Mouse (Mus musculus): ENCODE data around the gene Cr1l. TPM values are rescaled to one million over a fixed set of nuclear protein-coding genes. Genes with fewer than 3 reads are reported as not detected.

Gene Cr1l
- polyA plus RNA-seq (2014; fragmentation: Illumina TruSeq; extraction: RNeasy Lipid Tissue Mini Kit (QIAGEN cat#74804); ENCODE audit: low replicate concordance): 171 TPM

DNA sequence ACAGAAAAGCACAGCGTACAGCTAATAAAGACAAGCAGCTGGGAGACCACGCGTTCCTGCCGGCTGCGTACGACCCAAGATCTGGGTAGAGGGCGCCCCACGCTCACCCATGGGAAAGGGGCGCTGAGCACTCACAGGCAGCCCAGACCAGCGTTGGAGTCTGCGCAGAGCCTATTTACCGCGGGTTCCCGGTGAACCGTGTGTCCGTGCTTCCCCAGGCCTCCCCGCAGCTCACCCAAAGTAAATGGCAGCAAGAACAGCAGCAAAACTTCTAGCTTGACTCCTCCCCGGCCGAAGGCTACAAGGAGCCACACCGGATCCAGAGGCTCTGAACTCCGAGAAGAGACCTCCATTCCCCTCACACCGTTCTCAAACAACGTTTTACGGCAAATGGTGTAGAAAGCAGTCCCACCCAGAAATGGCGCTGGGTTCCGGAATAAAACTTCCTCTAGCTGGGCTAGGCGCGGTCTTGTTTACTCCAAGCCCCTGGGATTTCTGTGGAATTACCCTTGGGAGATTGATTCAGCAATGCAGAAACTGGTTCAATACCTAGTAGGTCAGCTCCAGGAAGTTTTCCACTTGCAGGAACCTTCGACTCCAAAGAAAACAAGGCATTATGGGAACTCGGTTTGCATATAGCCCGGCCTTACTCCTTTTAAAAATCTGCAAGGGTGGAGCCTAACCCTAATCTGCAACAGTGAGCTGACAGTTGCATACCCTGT lies at the start of gene Cr1l:
Cr1l (minus strand) TSS at position 634 of the 722 bp plus-strand sequence.

DNA sequence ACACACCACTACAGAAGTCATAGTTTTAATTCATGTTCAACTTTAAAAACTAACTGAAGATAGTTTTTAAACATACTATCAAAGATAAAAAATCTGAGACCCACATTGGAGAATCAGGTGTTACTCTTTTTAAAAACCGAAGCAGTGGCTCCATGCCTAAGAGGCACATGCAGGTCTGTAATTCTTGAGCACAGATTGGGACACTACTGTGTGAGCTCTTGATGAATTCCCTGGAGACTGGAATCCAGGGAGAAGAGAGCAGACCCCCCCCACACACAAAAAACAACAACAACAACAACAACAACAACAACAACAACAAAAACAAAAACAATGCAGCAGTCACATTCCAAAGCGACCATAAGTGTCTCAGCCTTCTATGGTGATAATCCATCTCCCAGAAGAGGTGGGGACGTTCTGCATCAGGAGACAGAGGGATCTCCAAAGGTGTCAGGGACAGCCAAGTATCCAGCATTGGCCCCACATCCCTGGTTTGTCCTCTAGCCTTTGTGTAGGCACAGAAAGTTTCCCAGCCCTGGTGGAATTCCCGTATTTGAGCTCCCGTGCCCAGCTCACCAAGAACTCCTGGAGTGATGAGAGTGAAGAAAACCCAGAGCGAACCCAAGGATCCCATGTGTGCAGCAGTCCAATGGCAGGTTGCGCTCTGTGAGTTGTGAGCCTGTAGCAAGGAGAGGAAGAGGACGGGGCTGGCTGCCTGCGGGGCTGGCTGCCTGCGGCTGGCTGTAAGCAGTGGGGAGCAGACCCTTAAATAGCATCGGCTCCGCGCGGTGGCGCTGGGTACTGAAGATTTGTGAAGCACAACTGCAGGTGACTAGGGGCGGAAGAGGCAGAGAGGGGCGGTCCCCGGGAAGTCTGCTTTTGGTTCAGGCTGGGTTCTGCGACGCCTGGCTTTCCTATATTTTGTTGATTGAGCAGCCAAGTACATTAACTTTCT lies 44.9 kb upstream of the Cr1l start, which contains the start of gene Cr2:
Cr2 (minus strand) TSS at position 737 of the 952 bp plus-strand sequence.

DNA sequence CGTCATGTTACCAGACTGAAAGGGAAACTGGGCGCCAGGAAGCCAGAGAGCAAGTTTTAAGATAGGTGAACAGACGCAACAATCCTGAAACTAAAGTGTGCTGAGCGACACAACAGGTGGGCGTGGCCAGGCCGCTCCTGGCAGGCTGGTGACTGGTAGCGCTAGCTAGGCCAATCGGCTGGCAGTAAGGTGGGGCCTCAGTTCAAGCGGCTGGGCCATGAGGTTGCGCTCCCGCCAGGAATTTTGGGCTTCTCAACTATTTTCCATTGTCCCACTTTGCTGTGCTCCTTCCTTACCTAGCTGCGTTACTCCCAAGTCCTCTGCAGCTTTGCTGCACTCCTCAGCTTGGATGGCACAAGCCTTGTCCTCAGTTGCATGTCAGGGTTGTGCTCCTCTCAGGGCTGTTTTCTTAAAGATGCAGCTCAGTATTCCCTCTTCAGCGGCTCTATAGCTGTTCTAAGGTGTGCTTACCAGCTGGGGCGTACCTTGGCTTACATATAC lies 39.1 kb downstream of the Cr1l start, which contains the start of gene Cd46:
Cd46 (minus strand) TSS at position 30 of the 501 bp plus-strand sequence.

Other genes with a start within 250 kb of the Cr1l start
- gene Cd34, start 192.8 kb downstream of the Cr1l start, polyA plus RNA-seq (2014; fragmentation: Illumina TruSeq; extraction: RNeasy Lipid Tissue Mini Kit (QIAGEN cat#74804); ENCODE audit: low replicate concordance): 19.8 TPM
- gene Cd46, start 39.3 kb downstream of the Cr1l start, polyA plus RNA-seq (2014; fragmentation: Illumina TruSeq; extraction: RNeasy Lipid Tissue Mini Kit (QIAGEN cat#74804); ENCODE audit: low replicate concordance): 7.6 TPM
- 10.2 TPM for gene Cr2, start 45.1 kb upstream of the Cr1l start, polyA plus RNA-seq (2014; fragmentation: Illumina TruSeq; extraction: RNeasy Lipid Tissue Mini Kit (QIAGEN cat#74804); ENCODE audit: low replicate concordance)